Mouse (Mus musculus) gastrocnemius, postnatal 14 days (tissue): Measurements from ENCODE around the gene Vmn2r19. TPM values are rescaled to one million over a fixed set of nuclear protein-coding genes. Genes with fewer than 3 reads are reported as not detected.
"Not testable (repeated sequence)": the region's sequence is repeated elsewhere in the genome, so short reads cannot be mapped to it uniquely, and the experiment has no call there.

ENCODE experiments used
- DNase-seq: peaks from one replicate; pipeline ENCODE4 v3.0.0; 2021; ENCODE audit warnings: mixed read lengths
- intact Hi-C: fragments of 180-260 bp; cut with DNase I; formaldehyde crosslinking; loops from one replicate; pipeline ENCODE4 v1.15.1; 2025; ENCODE audit warnings: low total_unique reads
- long read RNA-seq, 2 experiments: library from polyadenylated mRNA; stranded (forward); transcript quantifications; one replicate each; pipeline ENCODE4 v2.0.0; 2021
- total RNA-seq, 2 experiments: library from RNA; stranded (reverse); gene quantifications; 2 replicates each; pipeline ENCODE4 v1.2.3; 2021

Vmn2r19 gene
- total RNA-seq, result not detected
- long read RNA-seq, experiment 1, result 0 reads
- long read RNA-seq, experiment 2, result 0 reads

DNA sequence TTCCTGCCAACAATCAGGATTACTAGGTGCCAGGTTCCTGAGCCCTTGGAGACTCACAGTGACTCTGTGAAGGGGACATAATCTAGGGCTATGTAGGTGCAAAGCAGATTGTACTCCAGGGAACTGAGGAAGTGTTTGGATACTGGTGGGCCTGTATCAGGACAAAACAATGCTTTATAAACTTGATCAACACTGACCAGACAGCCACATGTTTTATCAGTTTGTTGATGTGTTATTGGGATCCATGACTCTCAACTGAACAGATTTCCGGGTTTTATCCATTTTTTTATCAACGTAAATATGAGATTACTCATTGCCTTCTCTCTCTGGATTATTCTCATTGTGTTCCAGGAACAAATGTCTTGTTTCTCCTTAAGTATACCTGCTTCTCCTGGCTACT lies at the start of gene Vmn2r19:
Gene Vmn2r19 (plus strand): TSS at position 301 of the 400 bp plus-strand sequence.
- intact Hi-C loops, result no loop called here
- no peak for DNase-seq

DNA sequence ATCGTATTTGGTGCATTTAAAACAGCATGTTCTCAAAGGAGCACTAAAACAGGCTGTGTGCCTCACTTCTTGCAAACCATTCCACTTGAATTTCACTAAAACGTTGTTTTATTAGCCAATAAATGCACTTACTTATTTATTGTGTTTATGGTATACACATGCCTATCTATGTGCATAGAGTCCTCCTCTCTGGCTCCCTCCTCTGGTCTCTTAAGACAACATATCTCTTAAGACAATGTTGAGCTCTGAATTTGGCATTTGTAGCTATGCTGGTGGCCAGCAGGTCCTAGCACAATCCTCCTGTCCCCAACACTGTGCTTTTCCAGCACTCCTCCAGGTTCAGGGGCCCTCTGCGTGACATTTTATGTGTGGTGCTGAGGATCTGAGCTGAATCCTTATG lies 49.2 kb upstream of the Vmn2r19 start:
- intact Hi-C loops, result no loop called here
- DNase-seq, result no peak

DNA sequence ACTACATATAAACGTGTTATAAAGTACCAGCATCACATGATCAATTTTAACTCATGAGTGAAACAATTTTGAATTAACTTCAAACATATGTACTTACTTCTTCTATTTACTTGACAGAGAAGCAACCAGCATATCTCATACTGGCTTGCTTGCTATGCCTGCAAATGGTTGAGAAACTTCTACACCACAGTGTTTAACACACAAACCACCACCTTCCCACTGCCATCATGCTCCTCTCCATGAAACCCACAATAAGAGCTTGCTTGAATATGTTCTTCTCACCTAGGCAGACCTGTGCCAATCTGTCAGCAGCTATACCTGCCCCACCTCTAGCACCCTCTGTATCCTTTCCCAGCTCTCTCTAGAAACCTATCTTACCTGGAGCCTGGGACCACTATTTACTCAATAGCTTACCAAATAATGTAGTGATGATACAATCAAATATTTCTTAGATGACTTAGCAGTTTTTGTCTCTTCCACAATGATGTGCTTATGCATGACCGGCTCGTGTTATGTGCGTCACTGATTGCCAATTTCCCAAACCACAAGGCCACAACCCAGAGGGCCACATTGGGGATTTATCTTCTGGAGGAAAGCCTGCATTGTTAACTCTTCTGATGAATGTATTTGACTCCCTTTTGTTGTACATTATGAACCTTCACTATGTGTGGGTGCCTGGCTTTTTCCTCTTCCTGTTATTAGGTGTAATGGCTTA lies 48.1 kb upstream of the Vmn2r19 start:
- intact Hi-C loops, result no loop called here
- no peak for DNase-seq

DNA sequence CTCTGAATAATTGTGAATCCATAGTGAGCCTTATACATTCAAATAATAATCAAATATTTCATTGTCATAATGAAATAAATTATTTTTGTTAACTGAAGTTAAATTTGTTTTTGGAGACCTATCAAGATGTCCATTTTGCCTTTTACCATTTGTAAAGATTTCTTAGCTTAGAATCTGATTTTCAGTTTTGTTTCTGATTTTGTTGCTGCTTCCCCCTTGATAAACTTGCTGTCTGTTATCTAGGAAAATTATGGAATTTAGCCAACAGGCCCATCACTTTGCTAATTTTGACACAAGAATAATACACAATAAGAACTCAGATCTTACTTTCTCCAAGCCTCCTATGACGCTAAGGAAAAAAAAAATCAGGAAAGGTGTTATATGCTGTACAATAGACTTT lies 47.3 kb upstream of the Vmn2r19 start:
- DNase-seq, result no peak

DNA sequence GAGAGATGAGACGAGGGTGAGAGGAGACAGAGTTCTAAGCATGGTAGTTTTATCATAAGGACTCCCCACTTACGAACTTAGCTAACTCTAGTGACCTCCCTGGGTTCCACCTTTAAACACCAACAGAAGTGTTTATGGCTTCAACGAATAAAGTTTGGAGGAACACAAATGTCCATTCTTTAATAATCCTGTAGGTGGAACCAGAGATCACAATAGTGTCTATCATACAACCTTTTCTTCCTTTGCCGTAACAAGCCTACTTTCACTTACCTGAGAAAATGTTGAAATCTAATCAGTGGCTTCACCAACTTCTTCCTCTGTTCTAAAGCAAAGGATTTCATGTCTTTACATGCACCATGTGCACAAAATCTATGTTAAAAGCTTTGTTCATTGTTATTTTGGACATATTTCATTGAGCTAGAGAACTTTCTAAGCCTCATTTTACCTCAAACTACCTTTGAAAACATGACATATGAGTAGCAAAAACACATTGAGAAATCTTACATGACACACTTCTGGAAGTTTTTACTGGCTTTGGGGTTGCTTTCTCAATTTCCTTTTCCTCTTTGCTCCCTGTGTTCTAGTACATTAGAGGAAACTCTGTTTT lies 46.5 kb upstream of the Vmn2r19 start, which contains the start of gene Clec4d:
Gene Clec4d (plus strand): TSS at position 557 of the 607 bp plus-strand sequence.
- intact Hi-C loops, result no loop called here
- no peak for DNase-seq

More for the DNA sequence above, 47.3 kb upstream of the Vmn2r19 start:
- intact Hi-C loops, result no loop called here

DNA sequence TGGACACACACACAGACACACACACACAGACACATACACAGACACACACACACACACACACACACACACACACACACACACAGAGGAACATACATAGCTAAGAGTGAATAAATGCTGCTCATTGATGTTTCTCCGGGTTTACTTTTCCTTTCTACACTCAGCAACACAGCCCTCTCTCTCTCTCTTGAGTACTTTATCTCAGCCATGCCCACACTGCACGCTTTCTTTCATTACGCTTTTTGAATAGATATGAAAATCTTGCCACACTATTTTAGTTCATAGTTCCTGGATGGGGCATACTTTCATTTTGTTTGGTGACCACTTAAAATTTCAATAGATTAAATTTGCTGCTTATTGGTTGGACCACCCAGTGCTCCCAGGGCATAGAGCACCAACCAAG lies 43.9 kb upstream of the Vmn2r19 start:
- no peak for DNase-seq
- intact Hi-C loops, result no loop called here

DNA sequence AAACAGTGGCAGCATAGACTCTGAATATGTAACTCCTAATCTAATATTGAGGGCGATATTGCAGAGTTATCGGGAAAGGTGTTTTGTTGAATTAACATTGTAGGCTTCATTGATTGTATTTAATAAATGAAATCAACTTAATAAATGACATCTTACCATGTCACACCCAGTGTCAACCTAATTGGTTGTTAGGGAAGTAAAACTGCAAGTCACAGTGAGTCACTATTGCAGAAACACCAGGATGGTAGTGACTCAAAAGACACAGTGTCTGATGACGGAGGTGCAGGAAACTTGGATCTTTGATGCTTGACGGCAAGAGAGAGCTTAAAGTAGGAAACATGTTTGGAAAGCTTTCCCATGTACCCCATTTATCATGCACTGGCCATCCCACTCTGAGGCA lies 42.3 kb upstream of the Vmn2r19 start:
- no peak for DNase-seq
- intact Hi-C loops, result no loop called here

DNA sequence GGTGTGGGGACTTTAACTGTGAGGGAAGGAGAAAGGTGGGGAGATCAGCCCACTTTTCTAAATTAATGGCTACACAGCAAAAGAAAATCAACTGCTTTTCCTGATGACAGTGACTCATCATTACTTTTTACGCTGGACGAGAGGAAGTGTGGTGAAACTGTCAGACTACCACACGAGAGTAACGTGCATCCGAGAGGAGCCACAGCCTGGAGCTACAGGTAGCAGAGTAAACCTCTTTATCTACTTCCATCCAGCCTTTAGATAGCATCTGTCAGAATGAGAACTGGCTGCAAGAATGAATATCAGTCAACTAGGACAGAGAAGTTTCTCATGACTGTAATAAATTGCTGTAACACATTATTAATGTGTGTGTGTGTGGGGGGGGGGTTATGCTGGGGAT lies 41.2 kb upstream of the Vmn2r19 start:
- intact Hi-C loops, result no loop called here
- DNase-seq, result no peak

DNA sequence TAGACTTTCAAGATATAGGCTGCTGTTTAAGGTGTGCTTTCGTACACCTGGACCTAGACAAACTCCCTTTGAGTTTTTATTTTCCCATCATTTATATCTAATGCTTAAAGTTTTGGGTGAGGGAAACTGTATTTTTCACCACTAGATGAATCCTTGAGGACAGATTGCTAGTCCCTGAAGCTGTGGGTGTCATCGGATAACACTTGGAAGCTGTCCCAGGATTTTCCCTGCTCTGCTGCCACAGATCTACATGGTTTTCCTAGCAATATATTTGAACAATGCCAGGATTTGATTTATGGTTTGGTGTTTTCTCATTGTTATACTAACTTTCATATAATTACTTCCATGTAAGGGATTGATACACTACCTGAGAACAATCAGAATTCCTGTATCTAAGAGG lies 28.7 kb upstream of the Vmn2r19 start:
- intact Hi-C loops, result no loop called here
- no peak for DNase-seq

DNA sequence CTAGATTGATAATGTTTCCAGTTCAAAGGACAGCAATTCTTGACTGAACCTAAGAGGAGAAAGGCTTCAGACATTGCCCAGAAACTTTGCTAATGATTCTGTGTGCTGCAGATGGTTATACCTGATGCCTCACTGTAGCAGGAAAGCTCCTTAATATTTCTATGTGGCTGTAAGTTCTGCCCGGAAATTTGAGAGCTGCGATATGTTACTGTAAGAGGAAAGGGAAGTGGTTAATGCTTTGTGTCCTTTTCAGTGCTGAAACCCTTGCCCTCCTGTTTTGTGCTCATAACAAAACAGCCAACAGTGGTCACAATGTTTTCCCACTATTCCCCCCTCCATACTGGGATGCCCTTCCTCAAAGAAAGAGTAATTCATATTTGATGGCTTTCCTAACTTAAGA lies 21.8 kb upstream of the Vmn2r19 start:
- no peak for DNase-seq
- intact Hi-C loops, result no loop called here

DNA sequence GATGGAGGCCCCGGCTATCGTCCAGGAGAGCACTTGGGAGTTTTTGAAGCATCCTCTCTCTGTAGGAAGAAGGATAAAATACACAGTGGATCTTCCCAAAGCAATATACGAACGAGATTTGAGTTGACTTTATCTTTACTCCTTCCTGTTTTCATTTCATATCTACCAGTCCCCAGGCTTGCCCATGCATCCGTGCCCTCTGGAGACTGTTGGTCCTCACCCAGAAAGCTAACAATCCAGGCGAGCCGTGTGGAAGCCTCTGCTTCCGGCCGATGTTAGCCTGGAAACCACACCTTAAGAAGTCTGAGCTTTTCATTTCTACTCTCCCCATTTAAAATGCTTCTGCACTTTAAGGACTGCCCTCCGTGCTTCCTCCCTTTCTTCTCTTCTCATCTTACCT lies 19.2 kb upstream of the Vmn2r19 start:
- DNase-seq, result no peak
- intact Hi-C loops, result no loop called here

DNA sequence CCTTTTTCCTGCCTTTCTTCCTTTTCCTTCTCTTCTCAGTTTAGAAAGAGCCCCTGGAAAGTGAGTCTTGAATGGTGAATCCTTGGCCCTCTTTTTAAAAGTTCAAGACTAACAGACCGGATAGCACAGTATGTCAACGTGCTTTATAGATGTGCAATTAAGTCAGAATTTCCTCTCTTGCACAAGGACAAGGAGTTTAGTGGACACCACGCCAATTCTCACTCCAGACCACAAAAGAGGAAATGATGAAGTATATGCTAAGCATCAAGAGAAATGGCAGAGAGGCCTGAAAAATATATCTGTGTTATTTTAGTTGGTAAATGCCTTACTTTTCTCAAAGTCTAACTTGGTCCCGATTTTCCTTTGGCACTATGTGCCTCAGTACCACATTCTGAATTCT lies 18.4 kb upstream of the Vmn2r19 start, which contains the start of gene Clec4e:
Gene Clec4e (minus strand): TSS at position 118 of the 400 bp plus-strand sequence.
- no peak for DNase-seq
- intact Hi-C loops, result no loop called here

DNA sequence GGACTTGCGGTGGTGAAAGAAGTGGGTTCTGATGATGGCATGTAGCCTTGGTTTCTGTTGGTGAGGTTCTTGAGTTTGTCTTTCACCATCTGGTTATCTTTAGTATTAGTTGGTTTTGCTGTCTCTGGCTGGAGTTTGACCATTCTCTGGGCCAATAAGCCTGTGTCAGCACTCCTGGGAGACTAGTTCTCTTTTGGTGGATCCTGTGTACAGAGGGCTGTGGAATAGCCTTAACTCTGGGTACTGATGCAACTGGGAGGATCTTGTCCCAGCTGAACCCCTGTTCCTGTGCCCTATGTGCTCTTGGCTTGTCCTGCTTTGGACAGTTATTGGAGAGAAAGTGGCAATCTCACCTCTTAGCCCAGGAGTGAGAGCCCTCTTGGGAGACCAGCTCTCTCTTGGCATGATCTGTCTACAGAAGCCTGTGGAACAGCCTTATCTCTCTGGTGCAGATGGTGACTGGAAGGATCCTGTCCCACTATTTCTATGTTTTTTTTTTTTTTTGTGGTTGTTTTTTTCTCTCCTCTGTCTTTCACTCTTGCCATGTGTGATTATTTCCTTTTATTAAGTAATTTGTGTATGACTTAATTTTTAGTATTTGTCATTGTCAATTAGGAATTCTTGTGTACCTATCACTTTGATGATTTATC lies 15.3 kb upstream of the Vmn2r19 start:
- DNase-seq, result no peak
- intact Hi-C loops, result no loop called here

DNA sequence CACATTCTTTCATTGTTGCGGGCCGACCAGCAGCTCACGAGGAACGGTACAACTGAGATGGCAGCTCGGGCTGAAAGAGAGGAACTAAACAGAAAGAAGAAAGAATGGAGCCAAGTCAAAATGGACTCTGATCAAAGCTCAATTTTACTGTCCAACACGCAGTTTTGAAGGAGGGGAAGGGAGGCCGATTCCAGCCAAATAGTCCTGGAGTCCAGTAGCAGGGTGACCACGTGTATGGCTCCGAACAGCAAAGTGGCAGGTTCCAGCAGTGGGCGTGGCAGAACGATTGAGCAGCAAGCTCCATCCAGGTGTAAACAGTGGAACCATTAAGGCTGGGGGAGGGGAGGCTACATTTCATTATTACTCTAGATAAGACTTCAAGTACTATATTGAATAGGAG lies 14.6 kb upstream of the Vmn2r19 start:
- DNase-seq, intact Hi-C loops: not testable (repeated sequence)

DNA sequence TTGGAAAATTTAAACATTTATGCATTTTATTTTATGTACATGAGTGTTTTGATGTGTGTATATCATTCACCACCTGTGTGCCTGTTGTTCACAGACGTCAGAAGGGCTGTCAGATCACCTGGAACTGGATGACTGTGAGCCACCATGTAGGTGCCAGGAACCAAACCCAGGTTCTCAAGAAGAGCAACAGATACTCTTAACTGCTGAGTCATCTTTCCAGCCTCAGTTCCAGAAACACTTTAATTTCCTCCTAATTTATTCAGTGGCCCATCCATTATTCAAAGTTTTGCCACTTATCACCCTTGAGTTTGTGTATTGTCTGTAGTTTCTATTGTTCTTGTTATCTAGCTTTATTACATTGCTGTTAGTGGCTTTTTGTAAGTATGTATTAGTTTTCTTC lies 11.4 kb upstream of the Vmn2r19 start:
- intact Hi-C loops, result no loop called here
- no peak for DNase-seq

DNA sequence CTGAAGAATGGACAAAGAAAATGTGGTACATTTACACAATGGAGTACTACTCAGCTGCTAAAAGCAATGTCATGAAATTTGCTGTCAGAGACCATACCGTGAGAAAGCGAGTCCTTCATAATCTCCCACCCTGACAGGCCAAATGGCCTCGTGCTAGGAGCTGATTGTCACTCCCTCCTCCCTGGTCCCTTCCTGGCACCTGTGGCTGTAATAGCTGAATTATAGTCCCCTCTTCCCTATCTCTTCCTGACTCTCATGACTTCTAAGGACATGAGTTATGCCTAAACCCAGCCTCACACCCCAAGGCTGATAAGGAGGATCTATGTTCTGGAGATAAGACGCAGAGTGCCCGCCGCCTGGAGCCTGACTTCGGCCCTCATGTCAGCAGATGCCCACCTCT lies 1.8 kb upstream of the Vmn2r19 start:
- DNase-seq, intact Hi-C loops: not testable (repeated sequence)

DNA sequence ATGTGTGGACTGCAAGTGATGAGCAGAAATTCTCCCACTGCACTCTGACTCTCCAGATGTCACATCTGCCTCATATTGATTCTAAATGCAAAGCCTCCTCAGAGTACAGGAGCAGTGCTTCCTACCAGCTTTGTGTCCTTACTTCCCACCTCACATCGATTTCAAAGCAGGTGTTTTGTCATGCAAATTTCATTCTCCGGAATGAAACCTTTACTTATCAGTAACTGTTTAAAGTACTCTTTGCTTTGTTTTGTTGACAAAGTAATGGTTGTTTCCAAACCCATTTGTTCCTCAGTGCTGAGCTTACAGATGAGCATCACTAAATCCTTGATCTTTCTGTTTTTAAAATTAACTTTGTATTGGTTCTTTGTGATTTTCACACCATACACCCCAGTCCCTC lies 24.4 kb downstream of the Vmn2r19 start:
- intact Hi-C loops, result no loop called here
- DNase-seq, result no peak

DNA sequence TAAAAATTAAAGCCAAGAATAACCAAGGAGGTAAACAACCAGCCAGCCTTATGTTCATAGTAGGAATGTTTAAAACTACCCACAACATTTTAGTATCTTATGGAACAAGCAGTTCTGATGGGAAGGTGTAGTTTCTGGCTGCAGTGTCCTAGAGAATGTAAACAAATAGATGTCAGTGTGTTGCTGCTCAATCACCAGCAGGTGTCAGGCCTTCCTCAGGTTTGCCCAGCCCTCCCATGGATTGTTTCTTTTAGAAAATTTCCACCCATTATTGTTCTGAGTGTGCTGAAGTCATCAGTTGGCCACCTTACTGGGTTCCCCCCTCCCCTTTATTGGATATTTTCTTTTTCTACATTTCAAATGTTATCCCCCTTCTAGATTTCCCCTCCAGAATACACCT lies 32.0 kb downstream of the Vmn2r19 start:
- intact Hi-C loops, result no loop called here
- DNase-seq, result no peak

DNA sequence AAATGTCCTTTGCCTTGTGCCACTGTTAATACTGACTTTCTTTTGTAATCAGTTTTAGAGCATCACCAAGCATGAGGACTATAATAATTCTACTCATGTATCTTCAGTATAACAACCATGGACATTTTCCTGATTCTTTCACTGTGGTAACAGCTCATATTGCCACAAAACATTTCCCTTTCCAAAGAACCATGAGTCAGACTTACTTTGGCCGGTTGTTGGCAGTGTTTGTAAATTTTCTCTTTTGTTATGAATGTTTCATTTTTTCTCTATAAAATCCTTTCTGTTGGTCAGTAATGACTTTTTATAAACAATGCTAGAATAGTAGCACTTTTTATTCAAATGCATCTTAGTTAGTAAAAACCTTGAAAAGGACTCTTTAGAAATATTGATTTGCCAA lies 38.0 kb downstream of the Vmn2r19 start:
- intact Hi-C loops, result no loop called here
- DNase-seq, result no peak
